Mouse (Mus musculus) CD4-positive, CD25-positive, alpha-beta regulatory T cell (primary cell): ENCODE results near the gene Rdh5. TPM values are rescaled to one million over a fixed set of nuclear protein-coding genes. Genes with fewer than 3 reads are reported as not detected.

Source experiments
- polyA plus RNA-seq: library from polyadenylated mRNA; unstranded; fragments of 100-300 nt; shearing (Covaris generic); gene quantifications from one replicate; pipeline ENCODE4 v1.2.1, GENCODE M21; 2017

Gene Rdh5
- 17.3 TPM for polyA plus RNA-seq

GRCm38 (mm10) chr10:128922822-128923012 lies at the start of gene Rdh5:
Gene Rdh5 (minus strand): TSS chr10:128922888.

GRCm38 (mm10) chr10:128960590-128961584 lies 38.2 kb upstream of the Rdh5 start, which contains the start of gene Mettl7b:
Gene Mettl7b (minus strand): TSS chr10:128960988.

GRCm38 (mm10) chr10:128933574-128933973 lies 10.9 kb upstream of the Rdh5 start, which contains the start of gene Itga7:
Gene Itga7 (plus strand): TSS chr10:128933818.

DNA sequence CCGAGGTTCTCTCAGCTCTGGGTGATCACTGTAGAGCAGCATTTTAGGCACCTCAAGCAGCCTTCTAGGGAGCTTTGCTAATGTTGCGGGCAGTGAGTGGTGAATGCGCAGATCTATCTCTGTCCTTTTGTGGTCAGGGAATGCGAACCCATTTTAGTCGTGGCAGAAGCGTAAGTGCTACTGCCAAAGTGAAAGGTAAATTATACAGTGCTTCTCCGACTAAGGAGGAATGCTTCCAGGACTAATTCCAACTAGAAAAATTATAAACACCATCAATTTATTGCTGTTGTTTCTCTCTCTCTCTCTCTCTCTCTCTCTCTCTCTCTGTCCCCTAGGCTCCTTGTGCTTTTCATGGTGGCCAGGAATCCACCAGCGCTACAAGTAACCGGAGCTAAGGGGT lies 1.2 kb upstream of the Rdh5 start, which contains the start of gene Bloc1s1:
TSS of gene Bloc1s1 (minus strand) at position 101 of the 400 bp plus-strand sequence.

DNA sequence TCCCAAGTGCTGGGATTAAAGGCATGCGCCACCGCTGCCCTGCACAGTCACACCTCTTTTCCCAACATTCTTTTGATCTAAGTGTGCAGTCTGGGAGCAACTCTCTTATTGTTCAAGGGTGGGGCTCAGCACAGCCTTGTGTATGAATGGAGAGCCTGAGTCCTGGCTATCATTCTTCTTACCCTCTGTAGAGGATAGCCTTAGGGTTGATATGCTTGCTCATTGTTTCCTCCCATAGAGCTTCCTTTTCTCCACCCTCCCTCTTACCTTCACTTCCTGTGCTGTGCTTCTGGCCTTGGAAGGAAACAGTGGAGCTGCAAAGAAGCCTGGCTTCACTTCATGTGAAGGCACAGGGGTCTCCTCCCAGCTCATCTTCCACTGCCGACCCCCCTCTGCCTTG lies 22.0 kb downstream of the Rdh5 start, which contains the start of gene Cd63:
TSS of gene Cd63 (plus strand) at position 292 of the 400 bp plus-strand sequence.

GRCm38 (mm10) chr10:128891296-128892094 lies 31.2 kb downstream of the Rdh5 start, which contains the start of gene Gdf11:
Gene Gdf11 (minus strand): TSS chr10:128891718.

Other genes with a start within 250 kb of the Rdh5 start
- 56.1 TPM for gene Suox, start 248.8 kb downstream of the Rdh5 start, polyA plus RNA-seq
- 50.8 TPM for gene Rab5b, start 226.6 kb downstream of the Rdh5 start, polyA plus RNA-seq
- gene Pmel, start 218.7 kb downstream of the Rdh5 start, polyA plus RNA-seq, result 6.1 TPM
- 42.1 TPM for gene Cdk2, start 217.9 kb downstream of the Rdh5 start, polyA plus RNA-seq
- 752 TPM for gene Dgka, start 178.0 kb downstream of the Rdh5 start, polyA plus RNA-seq
- gene Pym1, start 175.0 kb downstream of the Rdh5 start, polyA plus RNA-seq, result 45.9 TPM
- 0.07 TPM for gene Mmp19, start 132.0 kb downstream of the Rdh5 start, polyA plus RNA-seq
- 98.2 TPM for gene Dnajc14, start 118.8 kb downstream of the Rdh5 start, polyA plus RNA-seq
- gene Tmem198b, start 118.5 kb downstream of the Rdh5 start, polyA plus RNA-seq, result 5.9 TPM
- 157 TPM for gene Sarnp, start 105.6 kb downstream of the Rdh5 start, polyA plus RNA-seq
- gene Ormdl2, start 101.2 kb downstream of the Rdh5 start, polyA plus RNA-seq, result 52.6 TPM
- 3.2 TPM for gene Gdf11, start 31.2 kb downstream of the Rdh5 start, polyA plus RNA-seq
- gene Cd63, start 21.9 kb downstream of the Rdh5 start, polyA plus RNA-seq, result 0.69 TPM
- gene Bloc1s1, start 1.1 kb upstream of the Rdh5 start, polyA plus RNA-seq, result 166 TPM
- gene Itga7, start 10.9 kb upstream of the Rdh5 start, polyA plus RNA-seq, result 4.0 TPM
- gene Mettl7b, start 38.1 kb upstream of the Rdh5 start, polyA plus RNA-seq, result not detected
- not detected for gene Olfr9, start 66.5 kb upstream of the Rdh5 start, polyA plus RNA-seq
- not detected for gene Olfr763, start 87.9 kb upstream of the Rdh5 start, polyA plus RNA-seq
- gene Olfr764-ps1, start 117.0 kb upstream of the Rdh5 start, polyA plus RNA-seq, result not detected
- not detected for gene Olfr765, start 127.1 kb upstream of the Rdh5 start, polyA plus RNA-seq
- gene Olfr766-ps1, start 146.1 kb upstream of the Rdh5 start, polyA plus RNA-seq, result not detected
- gene Olfr767, start 160.0 kb upstream of the Rdh5 start, polyA plus RNA-seq, result not detected
- gene Olfr768, start 176.5 kb upstream of the Rdh5 start, polyA plus RNA-seq, result not detected
- 0.04 TPM for gene Olfr769, start 195.0 kb upstream of the Rdh5 start, polyA plus RNA-seq
- not detected for gene Olfr770, start 216.1 kb upstream of the Rdh5 start, polyA plus RNA-seq
- not detected for gene Olfr771, start 241.9 kb upstream of the Rdh5 start, polyA plus RNA-seq